Mouse (Mus musculus) erythroblast, embryonic 14.5 days (primary cell): Measurements from ENCODE around the gene 6430531B16Rik.

ENCODE experiments used
- GATA1 ChIP-seq: IDR thresholded peaks from 2 replicates; pipeline ENCODE4 v1.6.1; 2012; ENCODE audit warnings: low read length, inconsistent platforms, mixed read lengths
- TAL1 ChIP-seq: IDR thresholded peaks from 3 replicates; pipeline ENCODE4 v1.6.1; 2012; ENCODE audit warnings: low read length, inconsistent platforms, mixed read lengths

GRCm38 (mm10) chr7:139971436-139971835, 7.1 kb downstream of the 6430531B16Rik start:
- no peak for TF ChIP-seq TAL1
- TF ChIP-seq GATA1: no peak
